Mouse (Mus musculus) stomach, embryonic 14.5 days (tissue): ENCODE results near the gene Pak2. TPM values are rescaled to one million over a fixed set of nuclear protein-coding genes. Genes with fewer than 3 reads are reported as not detected.

ENCODE experiments used
- ATAC-seq: fragments of 200-750 bp; cut with Nextera tagmentation; 2 replicates; pipeline ENCODE4 v1.8.0; 2017; ENCODE audit warnings: low read depth, moderate TSS enrichment; ENCODE audit not compliant: insufficient number of reproducible peaks, insufficient read depth, low FRiP score
- H3K27ac ChIP-seq: fragments of 300-500 bp; sonication (generic); 2 replicates; pipeline ENCODE4 v1.5.1; 2014; ENCODE audit warnings: mild to moderate bottlenecking, low read length, moderate library complexity, mixed read lengths
- H3K27me3 ChIP-seq: fragments of 300-500 bp; sonication (generic); 2 replicates; pipeline ENCODE4 v1.6.1; 2014; ENCODE audit warnings: low read length, control low read depth, mixed read lengths; ENCODE audit not compliant: control insufficient read depth, insufficient read depth
- H3K36me3 ChIP-seq: fragments of 300-500 bp; sonication (generic); 2 replicates; pipeline ENCODE4 v1.6.1; 2014; ENCODE audit warnings: mild to moderate bottlenecking, control low read depth, low read length, moderate library complexity, mixed read lengths; ENCODE audit not compliant: control insufficient read depth, insufficient read depth
- H3K4me1 ChIP-seq: fragments of 300-500 bp; sonication (generic); 2 replicates; pipeline ENCODE4 v1.6.1; 2014; ENCODE audit warnings: low read length, control low read depth, mixed read lengths; ENCODE audit not compliant: control insufficient read depth, insufficient read depth
- H3K4me2 ChIP-seq: fragments of 300-500 bp; sonication (generic); replicated peaks from 2 replicates; pipeline ENCODE4 v1.6.1; 2014; ENCODE audit warnings: low read depth, low read length, control low read depth
- H3K4me3 ChIP-seq: fragments of 300-500 bp; sonication (generic); 2 replicates; pipeline ENCODE4 v1.5.1; 2014; ENCODE audit warnings: low read depth, low read length, control low read depth
- H3K9ac ChIP-seq: fragments of 300-500 bp; sonication (generic); replicated peaks from 2 replicates; pipeline ENCODE4 v1.6.1; 2014; ENCODE audit warnings: low read depth, mild to moderate bottlenecking, control low read depth, low read length, moderate library complexity, mixed read lengths
- H3K9me3 ChIP-seq: fragments of 300-500 bp; sonication (generic); 2 replicates; pipeline ENCODE4 v1.6.1; 2016; ENCODE audit warnings: low read depth, low read length, control low read depth; ENCODE audit not compliant: control insufficient read depth
- WGBS: fragments of 180-500 bp; shearing (Covaris S2); extraction: QIAGEN DNeasy Blood & Tissue Kit; methylation state at CpG from one replicate; pipeline ENCODE4 v1.1.7; 2014; 5-methylcytosine and 5-hydroxymethylcytosine counted together
- polyA plus RNA-seq: library from polyadenylated mRNA; unstranded; fragments of >200 nt; fragmentation: Nextera tagmentation; extraction: Ambion mirVana; gene quantifications from 2 replicates; pipeline ENCODE4 v1.2.1, GENCODE M21; 2014

Gene Pak2
- polyA plus RNA-seq, 1 experiment from 2014 or later, result 40.1 TPM

- WGBS, result 16% methylated on average over 15 of the region's 15 CpGs
- no peaks in the 10 kb centered on the region for H3K27me3 ChIP-seq
- ATAC-seq, result no peak
- no peaks in the 10 kb centered on the region for H3K9me3 ChIP-seq
- H3K4me3 ChIP-seq, result no peak overlapping the region
- H3K4me1 ChIP-seq, result no peaks in the 10 kb centered on the region
- no peak overlapping the region for H3K9ac ChIP-seq
- no peak overlapping the region for H3K27ac ChIP-seq
- H3K36me3 ChIP-seq, result no peaks in the 10 kb centered on the region
- no peak overlapping the region for H3K4me2 ChIP-seq
These were observed 36.0 kb upstream of the Pak2 start for GRCm38 (mm10) chr16:32114968-32115695.

GRCm38 (mm10) chr16:32114406-32114805 is 35.3 kb upstream of the Pak2 start:
- Histone ChIP-seq H3K27ac (no peak overlapping the region), H3K4me1 (no peaks in the 10 kb centered on the region)
- 80% methylated on average over 10 of the region's 10 CpGs for WGBS

GRCm38 (mm10) chr16:32113541-32114218 is 34.5 kb upstream of the Pak2 start:
- no peaks in the 10 kb centered on the region for H3K36me3 ChIP-seq
- no peaks in the 10 kb centered on the region for H3K9me3 ChIP-seq
- no peaks in the 10 kb centered on the region for H3K4me1 ChIP-seq
- H3K9ac ChIP-seq, result no peak overlapping the region
- ATAC-seq, result no peak
- no peak overlapping the region for H3K4me2 ChIP-seq
- WGBS, result 63% methylated on average over 23 of the region's 23 CpGs
- H3K4me3 ChIP-seq, result no peak overlapping the region
- no peak overlapping the region for H3K27ac ChIP-seq
- H3K27me3 ChIP-seq, result no peaks in the 10 kb centered on the region

More at GRCm38 (mm10) chr16:32114406-32114805, 35.3 kb upstream of the Pak2 start:
- Histone ChIP-seq H3K9me3 (no peaks in the 10 kb centered on the region), H3K36me3 (no peaks in the 10 kb centered on the region), H3K4me3 (no peak overlapping the region), H3K9ac (no peak overlapping the region), H3K4me2 (no peak overlapping the region), H3K27me3 (no peaks in the 10 kb centered on the region)
- no peak for ATAC-seq

- H3K9ac ChIP-seq, result no peak overlapping the region
- no peak for ATAC-seq
- 76% methylated on average over 15 of the region's 15 CpGs for whole genome bisulfite sequencing
These were observed 32.0 kb upstream of the Pak2 start for GRCm38 (mm10) chr16:32110951-32111699.

GRCm38 (mm10) chr16:32108578-32108977 is 29.4 kb upstream of the Pak2 start:
- no peak overlapping the region for H3K4me2 ChIP-seq
- ATAC-seq, result no peak
- H3K27me3 ChIP-seq, result no peaks in the 10 kb centered on the region
- whole genome bisulfite sequencing, result 90% methylated on average over 2 of the region's 2 CpGs
- no peak overlapping the region for H3K9ac ChIP-seq
- no peak overlapping the region for H3K27ac ChIP-seq
- H3K4me3 ChIP-seq, result no peak overlapping the region
- peaks cover 13% of the 10 kb centered on the region; the same call in 1 of the 2 replicates for H3K36me3 ChIP-seq
- H3K9me3 ChIP-seq, result no peaks in the 10 kb centered on the region
- H3K4me1 ChIP-seq, result no peaks in the 10 kb centered on the region

More at GRCm38 (mm10) chr16:32110951-32111699, 32.0 kb upstream of the Pak2 start:
- Histone ChIP-seq H3K4me2 (no peak overlapping the region), H3K27me3 (no peaks in the 10 kb centered on the region), H3K27ac (no peak overlapping the region), H3K4me1 (no peaks in the 10 kb centered on the region), H3K4me3 (no peak overlapping the region), H3K36me3 (peaks cover 13% of the 10 kb centered on the region; the same call in 1 of the 2 replicates), H3K9me3 (no peaks in the 10 kb centered on the region)

GRCm38 (mm10) chr16:32108170-32108569 is 29.0 kb upstream of the Pak2 start:
- H3K4me1 ChIP-seq, result no peaks in the 10 kb centered on the region
- no peak overlapping the region for H3K9ac ChIP-seq
- H3K27ac ChIP-seq, result no peak overlapping the region
- ATAC-seq, result no peak
- no peak overlapping the region for H3K4me3 ChIP-seq
- no peaks in the 10 kb centered on the region for H3K9me3 ChIP-seq
- no peaks in the 10 kb centered on the region for H3K27me3 ChIP-seq
- no peak overlapping the region for H3K4me2 ChIP-seq
- H3K36me3 ChIP-seq, result peaks cover 13% of the 10 kb centered on the region; the same call in 1 of the 2 replicates
- WGBS, result 71% methylated on average over 7 of the region's 7 CpGs

GRCm38 (mm10) chr16:32107342-32108045 is 28.4 kb upstream of the Pak2 start:
- Histone ChIP-seq H3K27me3 (no peaks in the 10 kb centered on the region), H3K27ac (no peak overlapping the region), H3K9ac (no peak overlapping the region), H3K36me3 (peaks cover 13% of the 10 kb centered on the region; the same call in 1 of the 2 replicates), H3K4me2 (no peak overlapping the region), H3K9me3 (no peaks in the 10 kb centered on the region), H3K4me1 (no peaks in the 10 kb centered on the region), H3K4me3 (no peak overlapping the region)
- 89% methylated on average over 12 of the region's 12 CpGs for WGBS
- no peak for ATAC-seq

GRCm38 (mm10) chr16:32105698-32106097 is 26.6 kb upstream of the Pak2 start:
- Histone ChIP-seq H3K4me2 (no peak overlapping the region), H3K27me3 (no peaks in the 10 kb centered on the region), H3K4me1 (no peaks in the 10 kb centered on the region), H3K27ac (no peak overlapping the region), H3K9me3 (no peaks in the 10 kb centered on the region), H3K36me3 (peaks cover 18% of the 10 kb centered on the region; the same call in 1 of the 2 replicates), H3K9ac (no peak overlapping the region), H3K4me3 (no peak overlapping the region)
- 97% methylated on average over 1 of the region's 1 CpGs for WGBS
- ATAC-seq, result no peak
